Mouse (Mus musculus): ENCODE data around the gene Atp8a2. TPM values are rescaled to one million over a fixed set of nuclear protein-coding genes. Genes with fewer than 3 reads are reported as not detected.
A peak's percentile ranks its signal among the peaks of the same experiment; 100 is the strongest.

The Atp8a2 gene
- polyA plus RNA-seq, 1 experiment from 2014 or later: 7.4 TPM

DNA sequence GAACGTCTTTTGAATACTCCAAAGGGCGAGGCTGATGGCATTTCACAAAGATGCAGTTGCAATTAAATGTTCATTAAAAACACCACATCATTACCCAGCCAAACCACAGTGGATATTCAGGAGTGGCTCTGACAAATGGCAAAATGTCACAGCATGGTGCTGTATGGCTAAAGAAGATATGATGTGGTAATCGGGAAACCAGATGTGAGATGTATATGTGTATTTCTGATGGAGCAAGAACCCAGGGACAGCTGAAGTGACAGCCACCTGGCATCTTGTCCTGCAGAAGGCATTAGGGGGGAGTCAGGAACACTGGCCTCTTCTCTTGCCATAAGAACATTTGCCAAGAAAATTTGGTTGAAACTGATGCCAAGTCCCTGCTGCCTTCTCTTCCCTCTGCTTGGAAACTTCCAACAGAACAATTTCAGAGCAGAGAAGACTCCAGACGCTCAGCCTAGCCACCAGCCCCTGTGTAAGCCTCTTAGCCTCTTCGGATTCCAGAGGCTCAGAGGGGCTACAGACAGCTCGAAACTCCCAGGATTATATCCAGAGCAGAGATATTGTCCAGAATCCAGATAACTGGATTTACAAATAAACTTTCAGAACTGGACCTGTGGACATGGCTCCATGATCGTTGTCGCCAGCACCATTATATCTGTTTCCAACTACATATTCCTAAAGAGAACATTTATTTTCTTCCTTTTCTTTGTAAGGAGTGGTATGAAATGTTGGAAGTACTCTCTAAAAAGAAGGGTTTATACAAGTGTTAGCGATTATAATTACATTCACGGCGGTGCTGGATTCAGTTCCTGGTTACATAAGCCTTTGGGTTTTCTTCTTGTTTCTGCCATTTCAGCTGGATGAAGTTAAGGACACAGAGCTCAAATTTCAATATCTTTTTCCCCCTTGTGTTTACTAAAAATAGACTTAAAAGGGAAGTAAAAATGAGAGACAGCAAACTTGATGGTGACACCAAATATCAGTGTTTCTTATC is 413.3 kb downstream of the Atp8a2 start:
- no peak overlapping the region for H3K4me2 ChIP-seq
- H3K4me3 ChIP-seq (ENCODE audit: low read depth, low read length): no peak overlapping the region
- no peaks in the 10 kb centered on the region for H3K27me3 ChIP-seq (ENCODE audit: control insufficient read depth, insufficient read depth, low read length)
- no peak for ATAC-seq (ENCODE audit: low FRiP score)
- DNase-seq (ENCODE audit: low spot score, missing footprints): no peak
- H3K36me3 ChIP-seq (ENCODE audit: control insufficient read depth, insufficient read depth, low read length): no peaks in the 10 kb centered on the region
- H3K4me1 ChIP-seq (ENCODE audit: control insufficient read depth, insufficient read depth, low read length): no peaks in the 10 kb centered on the region
- no peaks in the 10 kb centered on the region for H3K9me3 ChIP-seq (ENCODE audit: control insufficient read depth, low read length)
- 78% methylated on average over 11 of the region's 11 CpGs for WGBS
- no peak overlapping the region for H3K9ac ChIP-seq (ENCODE audit: low read length)
- no peak overlapping the region for H3K27ac ChIP-seq (ENCODE audit: low read depth, low read length)

GRCm38 (mm10) chr14:59780391-59780790 is 416.6 kb downstream of the Atp8a2 start:
- ATAC-seq (ENCODE audit: low FRiP score) (no peak), DNase-seq (ENCODE audit: low spot score, missing footprints) (no peak)
- no peaks in the 10 kb centered on the region for H3K4me1 ChIP-seq (ENCODE audit: control insufficient read depth, insufficient read depth, low read length)
- 92% methylated on average over 9 of the region's 9 CpGs for WGBS
- no peak overlapping the region for H3K27ac ChIP-seq (ENCODE audit: low read depth, low read length)
- H3K4me2 ChIP-seq: no peak overlapping the region
- no peaks in the 10 kb centered on the region for H3K9me3 ChIP-seq (ENCODE audit: control insufficient read depth, low read length)
- no peaks in the 10 kb centered on the region for H3K36me3 ChIP-seq (ENCODE audit: control insufficient read depth, insufficient read depth, low read length)
- H3K9ac ChIP-seq (ENCODE audit: low read length): no peak overlapping the region
- H3K27me3 ChIP-seq (ENCODE audit: control insufficient read depth, insufficient read depth, low read length): no peaks in the 10 kb centered on the region
- H3K4me3 ChIP-seq (ENCODE audit: low read depth, low read length): no peak overlapping the region

- Histone ChIP-seq H3K27ac (ENCODE audit: low read depth, low read length) (no peak overlapping the region), H3K4me3 (ENCODE audit: low read depth, low read length) (no peak overlapping the region), H3K27me3 (ENCODE audit: control insufficient read depth, insufficient read depth, low read length) (no peaks in the 10 kb centered on the region), H3K4me1 (ENCODE audit: control insufficient read depth, insufficient read depth, low read length) (no peaks in the 10 kb centered on the region), H3K9me3 (ENCODE audit: control insufficient read depth, low read length) (no peaks in the 10 kb centered on the region), H3K36me3 (ENCODE audit: control insufficient read depth, insufficient read depth, low read length) (no peaks in the 10 kb centered on the region), H3K9ac (ENCODE audit: low read length) (no peak overlapping the region), H3K4me2 (no peak overlapping the region)
- no peak for ATAC-seq (ENCODE audit: low FRiP score)
- 60% methylated on average over 3 of the region's 3 CpGs for WGBS
- peak; percentile 33 for DNase-seq (ENCODE audit: low spot score, missing footprints)
These were observed 434.8 kb downstream of the Atp8a2 start for GRCm38 (mm10) chr14:59762227-59762626.

GRCm38 (mm10) chr14:59759900-59760493 is 437.0 kb downstream of the Atp8a2 start:
- no peak overlapping the region for H3K9ac ChIP-seq (ENCODE audit: low read length)
- H3K36me3 ChIP-seq (ENCODE audit: control insufficient read depth, insufficient read depth, low read length): no peaks in the 10 kb centered on the region
- ATAC-seq (ENCODE audit: low FRiP score) (no peak), DNase-seq (ENCODE audit: low spot score, missing footprints) (peak; percentile 57)
- H3K4me2 ChIP-seq: no peak overlapping the region
- WGBS: 78% methylated on average over 12 of the region's 12 CpGs
- H3K27ac ChIP-seq (ENCODE audit: low read depth, low read length): no peak overlapping the region
- no peaks in the 10 kb centered on the region for H3K4me1 ChIP-seq (ENCODE audit: control insufficient read depth, insufficient read depth, low read length)
- H3K4me3 ChIP-seq (ENCODE audit: low read depth, low read length): no peak overlapping the region
- no peaks in the 10 kb centered on the region for H3K9me3 ChIP-seq (ENCODE audit: control insufficient read depth, low read length)
- H3K27me3 ChIP-seq (ENCODE audit: control insufficient read depth, insufficient read depth, low read length): no peaks in the 10 kb centered on the region

GRCm38 (mm10) chr14:59759196-59759839 is 437.7 kb downstream of the Atp8a2 start:
- no peak for ATAC-seq (ENCODE audit: low FRiP score)
- Histone ChIP-seq H3K4me3 (ENCODE audit: low read depth, low read length) (no peak overlapping the region), H3K36me3 (ENCODE audit: control insufficient read depth, insufficient read depth, low read length) (no peaks in the 10 kb centered on the region), H3K27me3 (ENCODE audit: control insufficient read depth, insufficient read depth, low read length) (no peaks in the 10 kb centered on the region), H3K9me3 (ENCODE audit: control insufficient read depth, low read length) (no peaks in the 10 kb centered on the region), H3K27ac (ENCODE audit: low read depth, low read length) (no peak overlapping the region), H3K4me2 (no peak overlapping the region), H3K9ac (ENCODE audit: low read length) (no peak overlapping the region), H3K4me1 (ENCODE audit: control insufficient read depth, insufficient read depth, low read length) (no peaks in the 10 kb centered on the region)
- DNase-seq (ENCODE audit: low spot score, missing footprints): peak; percentile 78
- 69% methylated on average over 15 of the region's 15 CpGs for WGBS

GRCm38 (mm10) chr14:59752401-59752800 is 444.6 kb downstream of the Atp8a2 start:
- no peaks in the 10 kb centered on the region for H3K4me1 ChIP-seq (ENCODE audit: control insufficient read depth, insufficient read depth, low read length)
- H3K4me2 ChIP-seq: no peak overlapping the region
- ATAC-seq (ENCODE audit: low FRiP score): no peak
- WGBS: 78% methylated on average over 3 of the region's 3 CpGs
- H3K27me3 ChIP-seq (ENCODE audit: control insufficient read depth, insufficient read depth, low read length): no peaks in the 10 kb centered on the region
- H3K9me3 ChIP-seq (ENCODE audit: control insufficient read depth, low read length): no peaks in the 10 kb centered on the region
- DNase-seq (ENCODE audit: low spot score, missing footprints): peak; percentile 56
- no peak overlapping the region for H3K4me3 ChIP-seq (ENCODE audit: low read depth, low read length)
- H3K36me3 ChIP-seq (ENCODE audit: control insufficient read depth, insufficient read depth, low read length): no peaks in the 10 kb centered on the region
- no peak overlapping the region for H3K9ac ChIP-seq (ENCODE audit: low read length)
- H3K27ac ChIP-seq (ENCODE audit: low read depth, low read length): no peak overlapping the region

- Histone ChIP-seq H3K27me3 (ENCODE audit: control insufficient read depth, insufficient read depth, low read length) (no peaks in the 10 kb centered on the region; the same call in 1 of the 2 replicates), H3K36me3 (ENCODE audit: control insufficient read depth, insufficient read depth, low read length) (no peaks in the 10 kb centered on the region), H3K9me3 (ENCODE audit: control insufficient read depth, low read length) (no peaks in the 10 kb centered on the region), H3K27ac (ENCODE audit: low read depth, low read length) (no peak overlapping the region), H3K4me3 (ENCODE audit: low read depth, low read length) (no peak overlapping the region), H3K9ac (ENCODE audit: low read length) (no peak overlapping the region), H3K4me2 (no peak overlapping the region), H3K4me1 (ENCODE audit: control insufficient read depth, insufficient read depth, low read length) (no peaks in the 10 kb centered on the region)
- DNase-seq (ENCODE audit: low spot score, missing footprints): peak; percentile 76
- ATAC-seq (ENCODE audit: low FRiP score): no peak
- 81% methylated on average over 6 of the region's 6 CpGs for WGBS
These were observed 447.0 kb downstream of the Atp8a2 start for GRCm38 (mm10) chr14:59750005-59750404.

DNA sequence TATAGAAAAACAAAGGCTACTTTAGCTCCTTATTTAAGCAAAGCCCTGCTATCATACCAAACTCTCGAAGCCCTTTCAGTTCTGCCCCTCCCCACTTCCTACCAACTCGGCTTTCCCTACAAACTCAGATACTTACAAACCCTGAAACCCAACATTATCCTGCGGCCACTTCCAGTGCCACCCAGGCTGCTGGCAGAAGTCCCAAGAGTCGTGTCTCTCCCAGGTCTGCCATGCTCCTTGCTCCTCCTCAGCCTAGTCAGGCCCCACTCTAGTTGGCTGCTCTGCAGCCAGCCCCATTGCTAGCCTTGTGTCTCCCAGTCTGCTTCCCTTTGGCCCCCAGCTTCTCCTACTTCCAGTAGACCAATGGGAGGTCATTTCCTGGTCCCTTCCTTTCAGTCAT is 451.3 kb downstream of the Atp8a2 start:
- Histone ChIP-seq H3K4me1 (ENCODE audit: control insufficient read depth, insufficient read depth, low read length) (no peaks in the 10 kb centered on the region), H3K9ac (ENCODE audit: low read length) (no peak overlapping the region), H3K4me2 (no peak overlapping the region), H3K9me3 (ENCODE audit: control insufficient read depth, low read length) (no peaks in the 10 kb centered on the region), H3K36me3 (ENCODE audit: control insufficient read depth, insufficient read depth, low read length) (no peaks in the 10 kb centered on the region), H3K27me3 (ENCODE audit: control insufficient read depth, insufficient read depth, low read length) (peaks cover 7% of the 10 kb centered on the region), H3K4me3 (ENCODE audit: low read depth, low read length) (no peak overlapping the region), H3K27ac (ENCODE audit: low read depth, low read length) (no peak overlapping the region)
- DNase-seq (ENCODE audit: low spot score, missing footprints): peak; percentile 53
- ATAC-seq (ENCODE audit: low FRiP score): no peak
- WGBS: 58% methylated on average over 4 of the region's 4 CpGs

DNA sequence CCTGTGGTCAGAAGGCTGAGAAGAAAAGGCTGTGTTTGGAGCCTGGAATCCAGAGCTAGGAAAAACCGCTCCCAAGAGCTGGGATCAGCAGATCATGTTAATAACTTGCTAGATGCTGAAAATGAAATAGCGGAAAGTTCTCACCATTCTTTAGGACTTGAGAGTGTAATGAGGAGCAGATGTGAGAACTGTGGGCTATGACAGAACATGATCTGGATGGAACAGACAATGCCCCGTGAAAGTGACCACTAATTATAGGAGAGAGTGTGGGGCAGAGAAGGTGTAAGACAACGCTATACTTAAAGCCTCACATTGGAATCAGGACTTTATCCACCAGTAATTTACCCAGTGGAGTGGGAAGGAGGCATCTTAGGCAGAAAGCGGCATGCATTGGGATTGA is 455.2 kb downstream of the Atp8a2 start:
- Histone ChIP-seq H3K9ac (ENCODE audit: low read length) (no peak overlapping the region), H3K4me2 (no peak overlapping the region), H3K27ac (ENCODE audit: low read depth, low read length) (no peak overlapping the region), H3K4me3 (ENCODE audit: low read depth, low read length) (no peak overlapping the region), H3K9me3 (ENCODE audit: control insufficient read depth, low read length) (no peaks in the 10 kb centered on the region), H3K36me3 (ENCODE audit: control insufficient read depth, insufficient read depth, low read length) (no peaks in the 10 kb centered on the region), H3K27me3 (ENCODE audit: control insufficient read depth, insufficient read depth, low read length) (peaks cover 16% of the 10 kb centered on the region), H3K4me1 (ENCODE audit: control insufficient read depth, insufficient read depth, low read length) (peaks cover 12% of the 10 kb centered on the region)
- 84% methylated on average over 5 of the region's 5 CpGs for WGBS
- ATAC-seq (ENCODE audit: low FRiP score) (no peak), DNase-seq (ENCODE audit: low spot score, missing footprints) (no peak)

Data from midbrain, embryonic 11.5 days (tissue).